Mouse (Mus musculus) urinary bladder, postnatal 36 days (tissue): Measurements from ENCODE around the gene Ap1m2.
A peak's percentile ranks its signal among the peaks of the same experiment; 100 is the strongest.
"Not testable (repeated sequence)": the region's sequence is repeated elsewhere in the genome, so short reads cannot be mapped to it uniquely, and the experiment has no call there.

ENCODE experiments used
- DNase-seq, 2 experiments: peaks; one replicate each; pipeline ENCODE4 v3.0.0; 2022; ENCODE audit warnings: low spot score in 2 of 2, mixed read lengths in 1 of 2

The Ap1m2 gene

GRCm38 (mm10) chr9:21260491-21261040 lies 51.6 kb downstream of the Ap1m2 start:
- DNase-seq: no peak

- not testable (repeated sequence) for DNase-seq
Measured at GRCm38 (mm10) chr9:21256349-21256748, 55.8 kb downstream of the Ap1m2 start.

- no peak for DNase-seq
Measured at GRCm38 (mm10) chr9:21254690-21255089, 57.4 kb downstream of the Ap1m2 start.

GRCm38 (mm10) chr9:21251116-21251735 lies 60.9 kb downstream of the Ap1m2 start:
- DNase-seq: no peak

GRCm38 (mm10) chr9:21250509-21250908 lies 61.6 kb downstream of the Ap1m2 start:
- no peak for DNase-seq

- no peak for DNase-seq
Measured at GRCm38 (mm10) chr9:21249629-21250508, 62.3 kb downstream of the Ap1m2 start.

- DNase-seq: peak; percentile 29 to 52
Measured at GRCm38 (mm10) chr9:21248326-21248725, 63.8 kb downstream of the Ap1m2 start, which contains the start of gene S1pr5. TSS of gene S1pr5 (minus strand) at chr9:21248443.

GRCm38 (mm10) chr9:21246342-21246741 lies 65.8 kb downstream of the Ap1m2 start:
- DNase-seq: no peak

GRCm38 (mm10) chr9:21245113-21245487 lies 67.0 kb downstream of the Ap1m2 start:
- DNase-seq: no peak

- DNase-seq: no peak
Measured at GRCm38 (mm10) chr9:21244428-21245112, 67.6 kb downstream of the Ap1m2 start.
